8 mouse cellular contexts compared by ENCODE assay signal in genomic region chr6:136518537-136519246, GRCm38 (mm10). TPM values are rescaled to one million over a fixed set of nuclear protein-coding genes. Genes with fewer than 3 reads are reported as not detected.
A peak's percentile ranks its signal among the peaks of the same experiment; 100 is the strongest.
DNase-seq lines count a peak whose midpoint lies in the region; ATAC-seq and TF ChIP-seq lines count a peak whose summit lies in the region.

No protein-coding gene starts in this region.

- peak overlapping the region; percentile 99 for H3K27ac ChIP-seq in MEL (ENCODE audit: control insufficient read depth, low read depth, low read length)
- peak overlapping the region; percentile 89 for H3K27ac ChIP-seq in cerebellum, adult 2 months (ENCODE audit: insufficient read depth, low read length)
- peak overlapping the region; percentile 99 for H3K27ac ChIP-seq in forebrain, embryonic 16.5 days (ENCODE audit: low read length)
- peak overlapping the region; percentile 97 for H3K27ac ChIP-seq in neural tube, embryonic 14.5 days (ENCODE audit: low read depth, low read length)
- H3K27ac ChIP-seq in testis, adult 2 months (ENCODE audit: control insufficient read depth, insufficient read depth, low read depth, low read length), result peak overlapping the region; percentile 99

- no peaks in the 10 kb centered on the region for H3K27me3 ChIP-seq in MEL (ENCODE audit: control insufficient read depth in 1 of 2, insufficient read depth in 2 of 2, low read length in 2 of 2)
- H3K27me3 ChIP-seq in cerebellum, adult 2 months (ENCODE audit: control insufficient read depth, insufficient read depth, low read length), result no peaks in the 10 kb centered on the region
- H3K27me3 ChIP-seq in forebrain, embryonic 16.5 days (replicated peaks; ENCODE audit: control insufficient read depth, insufficient read depth, low read length), result no peaks in the 10 kb centered on the region
- no peaks in the 10 kb centered on the region for H3K27me3 ChIP-seq in neural tube, embryonic 14.5 days (ENCODE audit: control insufficient read depth, insufficient read depth, low read length)
- no peaks in the 10 kb centered on the region for H3K27me3 ChIP-seq in testis, adult 2 months (ENCODE audit: control insufficient read depth, insufficient read depth, low read length)

- peak; percentile 42 for TF ChIP-seq RAD21 in MEL (IDR thresholded peaks at IDR 0.05; ENCODE audit: low read depth, low read length)

- TF ChIP-seq POLR2A in MEL (IDR thresholded peaks at IDR 0.05; ENCODE audit: control insufficient read depth in 1 of 2, insufficient read depth in 1 of 2, low read depth in 1 of 2, low read length in 2 of 2, poor library complexity in 1 of 2), result peak; percentile 85 to 88
- TF ChIP-seq POLR2A in cerebellum, adult 2 months (IDR thresholded peaks at IDR 0.05; ENCODE audit: borderline replicate concordance, insufficient read depth, low read length), result peak; percentile 91
- peak; percentile 99 for TF ChIP-seq POLR2A in testis, adult 2 months (IDR thresholded peaks at IDR 0.05; ENCODE audit: control insufficient read depth, low read depth, low read length)

- H3K4me1 ChIP-seq in MEL (ENCODE audit: control insufficient read depth in 1 of 2, insufficient read depth in 2 of 2, low read length in 2 of 2), result peaks cover 17% of the 10 kb centered on the region in 2 experiments
- H3K4me1 ChIP-seq in cerebellum, adult 2 months (ENCODE audit: control insufficient read depth, insufficient read depth, low read length), result peaks cover 3% of the 10 kb centered on the region; the same call in 1 of the 2 replicates
- H3K4me1 ChIP-seq in forebrain, embryonic 16.5 days (replicated peaks; ENCODE audit: control insufficient read depth, insufficient read depth, low read length), result peaks cover 6% of the 10 kb centered on the region
- no peaks in the 10 kb centered on the region for H3K4me1 ChIP-seq in neural tube, embryonic 14.5 days (ENCODE audit: control insufficient read depth, insufficient read depth, low read length)
- no peaks in the 10 kb centered on the region; the same call in 1 of the 2 replicates for H3K4me1 ChIP-seq in testis, adult 2 months (ENCODE audit: control insufficient read depth, insufficient read depth, low read length)

- no peaks in the 10 kb centered on the region for H3K9me3 ChIP-seq in MEL (replicated peaks; ENCODE audit: insufficient read depth, low read length)
- H3K9me3 ChIP-seq in forebrain, embryonic 16.5 days (ENCODE audit: control insufficient read depth, low read length), result 0 out of 2 replicates have a peak, but pooled peaks cover 2% of the 10 kb centered on the region
- no peaks in the 10 kb centered on the region; the same call in 1 of the 2 replicates for H3K9me3 ChIP-seq in neural tube, embryonic 14.5 days (ENCODE audit: control insufficient read depth, low read length)

- ATAC-seq in forebrain, embryonic 16.5 days, result peak; percentile 99
- ATAC-seq in neural tube, embryonic 14.5 days (ENCODE audit: low read depth), result peak; percentile 98

- H3K4me3 ChIP-seq in MEL (ENCODE audit: control insufficient read depth in 1 of 2, insufficient read depth in 1 of 2, low read depth in 2 of 2, low read length in 2 of 2), result peak overlapping the region; percentile 66 to 88
- peak overlapping the region; percentile 65 for H3K4me3 ChIP-seq in cerebellum, adult 2 months (replicated peaks; ENCODE audit: insufficient read depth, low read depth, low read length)
- peak overlapping the region; percentile 75 for H3K4me3 ChIP-seq in forebrain, embryonic 16.5 days (replicated peaks; ENCODE audit: low read length)
- H3K4me3 ChIP-seq in neural tube, embryonic 14.5 days (ENCODE audit: low read depth, low read length), result peak overlapping the region; percentile 64
- peak overlapping the region; percentile 91 for H3K4me3 ChIP-seq in testis, adult 2 months (ENCODE audit: control insufficient read depth, low read depth, low read length)

- peaks cover 0 to 22% of the 10 kb centered on the region in 2 experiments; a peak in 2 of 4 replicates for H3K36me3 ChIP-seq in MEL (ENCODE audit: control insufficient read depth in 1 of 2, insufficient read depth in 2 of 2, low read length in 2 of 2)
- peaks cover 3% of the 10 kb centered on the region; the same call in 1 of the 2 replicates for H3K36me3 ChIP-seq in forebrain, embryonic 16.5 days (ENCODE audit: control insufficient read depth, insufficient read depth)
- H3K36me3 ChIP-seq in neural tube, embryonic 14.5 days (ENCODE audit: control insufficient read depth, insufficient read depth, low read length), result no peaks in the 10 kb centered on the region
- no peaks in the 10 kb centered on the region; the same call in 1 of the 2 replicates for H3K36me3 ChIP-seq in testis, adult 2 months (ENCODE audit: control insufficient read depth, insufficient read depth, low read length)

- peak in 1 of 2 experiments; percentile 38; a peak in 2 of 4 replicates for TF ChIP-seq EP300 in MEL (IDR thresholded peaks at IDR 0.05; ENCODE audit: low read depth in 1 of 2, low read length in 2 of 2)

- peaks cover 27% of the 10 kb centered on the region for H3K79me2 ChIP-seq in MEL (ENCODE audit: control insufficient read depth, insufficient read depth, low read length, poor library complexity)

- H3K9ac ChIP-seq in MEL (ENCODE audit: control insufficient read depth, low read depth, low read length, poor library complexity, severe bottlenecking), result peak overlapping the region; percentile 90
- peak overlapping the region; percentile 86 for H3K9ac ChIP-seq in forebrain, embryonic 16.5 days (replicated peaks; ENCODE audit: low read depth, low read length)
- H3K9ac ChIP-seq in neural tube, embryonic 14.5 days (replicated peaks; ENCODE audit: low read depth, low read length), result peak overlapping the region; percentile 51

- peak; percentile 98 for DNase-seq in MEL (ENCODE audit: low read depth, low spot score)
- DNase-seq in cerebellum, adult 2 months, result peak; percentile 95 to 97
- DNase-seq in heart, postnatal 36 days, result peak; percentile 91 to 96
- peak; percentile 93 to 98 for DNase-seq in layer of hippocampus, adult 18-20 months (ENCODE audit: low spot score in 2 of 2)
- DNase-seq in lung, adult 18-20 months, result peak; percentile 97 to 98

- under 1% methylated on average over 59 of the region's 59 CpGs for WGBS in cerebellum, adult 2 months
- under 1% methylated on average over 59 of the region's 59 CpGs for WGBS in forebrain, embryonic 16.5 days
- under 1% methylated on average over 59 of the region's 59 CpGs for WGBS in neural tube, embryonic 14.5 days

- intact Hi-C loops in heart, postnatal 36 days (cut with DNase I), result loop anchor here (1.0 to 2.0 kb wide), 4 partner anchors 14 to 96 kb away; no protein-coding TSS in a partner anchor

- peak in 2 of 3 experiments; percentile 44 to 50; a peak in 4 of 6 replicates for TF ChIP-seq CTCF in MEL (IDR thresholded peaks at IDR 0.05 in 2 of 3, conservative IDR thresholded peaks at IDR 0.05 in 1 of 3; ENCODE audit: control insufficient read depth in 1 of 3, insufficient read depth in 1 of 3, low read depth in 2 of 3, low read length in 3 of 3, poor library complexity in 1 of 3, severe bottlenecking in 1 of 3)
- peak; percentile 9; the same call in 1 of the 2 replicates for TF ChIP-seq CTCF in cerebellum, adult 2 months (IDR thresholded peaks at IDR 0.05; ENCODE audit: borderline replicate concordance, insufficient read depth, low read depth, low read length)
- TF ChIP-seq CTCF in testis, adult 2 months (IDR thresholded peaks at IDR 0.05; ENCODE audit: control insufficient read depth, insufficient read depth, insufficient replicate concordance, low read depth, low read length), result no peak

- H3K4me2 ChIP-seq in forebrain, embryonic 16.5 days (ENCODE audit: low read length), result peak overlapping the region; percentile 35
- peak overlapping the region; percentile 30 for H3K4me2 ChIP-seq in neural tube, embryonic 14.5 days (ENCODE audit: low read depth, low read length)

TF ChIP-seq in MEL, 35 proteins besides CTCF, POLR2A, EP300 and RAD21 (continues in another document):
- no peak for TF ChIP-seq ELF1 (IDR thresholded peaks at IDR 0.05; ENCODE audit: low read depth, low read length)
- TF ChIP-seq MAFK (IDR thresholded peaks at IDR 0.05; ENCODE audit: borderline replicate concordance, low read depth, low read length), result no peak
- TF ChIP-seq UBTF (IDR thresholded peaks at IDR 0.05; ENCODE audit: borderline replicate concordance, insufficient read depth, low read depth, low read length), result no peak
- TF ChIP-seq NRF1 (IDR thresholded peaks at IDR 0.05; ENCODE audit: insufficient read depth, low read depth, low read length, poor library complexity, severe bottlenecking), result peak; percentile 81
- TF ChIP-seq ZNF384 (IDR thresholded peaks at IDR 0.05; ENCODE audit: low read depth, low read length), result peak; percentile 97
- TF ChIP-seq MYC (IDR thresholded peaks at IDR 0.05; ENCODE audit: low read depth, low read length), result peak; percentile 72
- no peak for TF ChIP-seq GABPA (IDR thresholded peaks at IDR 0.05; ENCODE audit: low read depth, low read length)
- TF ChIP-seq KAT2A (conservative IDR thresholded peaks at IDR 0.05; ENCODE audit: low read depth, low read length), result no peak
- TF ChIP-seq ZC3H11A (IDR thresholded peaks at IDR 0.05; ENCODE audit: low read depth, low read length), result peak; percentile 30; the same call in 1 of the 2 replicates
- peak; percentile 96 for TF ChIP-seq USF1 (IDR thresholded peaks at IDR 0.05; ENCODE audit: low read depth, low read length)
- TF ChIP-seq MAX (IDR thresholded peaks at IDR 0.05; ENCODE audit: low read length), result peak; percentile 96
- TF ChIP-seq USF2 (IDR thresholded peaks at IDR 0.05; ENCODE audit: borderline replicate concordance in 1 of 2, insufficient read depth in 1 of 2, low read depth in 1 of 2, low read length in 2 of 2), result peak in 1 of 2 experiments; percentile 68; a peak in 2 of 4 replicates
- no peak for TF ChIP-seq ZMIZ1 (IDR thresholded peaks at IDR 0.05; ENCODE audit: low read depth, low read length)
- TF ChIP-seq CHD2 (IDR thresholded peaks at IDR 0.05; ENCODE audit: low read length), result no peak
- TF ChIP-seq ETS1 (IDR thresholded peaks at IDR 0.05; ENCODE audit: low read depth, low read length), result peak; percentile 40; the same call in 1 of the 2 replicates
- no peak for TF ChIP-seq ZKSCAN1 (IDR thresholded peaks at IDR 0.05; ENCODE audit: low read depth, low read length)
- TF ChIP-seq RCOR1 (IDR thresholded peaks at IDR 0.05; ENCODE audit: low read depth, low read length), result no peak
- peak; percentile 86 for TF ChIP-seq NELFE (IDR thresholded peaks at IDR 0.05; ENCODE audit: low read depth, low read length)

RNA-seq across cellular contexts. Expression of gene Atf7ip, which starts 12.7 kb away (rescaled TPM):
- 7.3 and 10.7 TPM in 2 replicates for total RNA-seq in MEL (2012; rRNA removed)
- 10 to 100 TPM; 24.6 to 56.1 TPM for polyA plus RNA-seq in MEL (2012; ENCODE audit: insufficient read depth in 1 of 2, insufficient read length in 2 of 2, low read depth in 1 of 2, low replicate concordance in 2 of 2, missing spikeins in 1 of 2)
- 70.5 and 83.0 TPM in 2 replicates for polyA plus RNA-seq in cerebellum, adult 2 months (2012; rRNA removed)
- 49.2 and 50.9 TPM in 2 replicates for polyA plus RNA-seq in forebrain, embryonic 16.5 days (2015; fragmentation: Nextera tagmentation; extraction: Ambion mirVana)
- total RNA-seq in heart, postnatal 36 days (2021), result 10 to 100 TPM; 78.1 to 88.5 TPM
- total RNA-seq in layer of hippocampus, adult 18-20 months (2021), result 100 to 1,000 TPM; 103 to 122 TPM
- polyA plus RNA-seq in neural tube, embryonic 14.5 days (2014; fragmentation: Nextera tagmentation; extraction: Ambion mirVana), result 49.2 and 59.5 TPM in 2 replicates
- polyA plus RNA-seq in testis, adult 2 months (2012; rRNA removed), result 15.9 and 16.8 TPM in 2 replicates

Comparison
In these comparisons a context has a peak if more than half of its experiments do, and no peak if none do; other contexts are left out.
1. Peak in every context shown above with its lines: DNase-seq, ATAC-seq, H3K4me3 ChIP-seq and H3K27ac ChIP-seq.